Mouse (Mus musculus) lung, embryonic 14.5 days (tissue): ENCODE data around the gene Tmem207. TPM values are rescaled to one million over a fixed set of nuclear protein-coding genes. Genes with fewer than 3 reads are reported as not detected.

ENCODE experiments used
- ATAC-seq: fragments of 200-750 bp; cut with Nextera tagmentation; 2 replicates; pipeline ENCODE4 v1.8.0; 2017; ENCODE audit warnings: mild to moderate bottlenecking, moderate TSS enrichment, moderate library complexity; ENCODE audit not compliant: insufficient read depth
- DNase-seq: peaks from one replicate; pipeline ENCODE4 v3.0.0-alpha.2; 2015
- H3K27ac ChIP-seq: fragments of 300-500 bp; sonication (generic); 2 replicates; pipeline ENCODE4 v1.5.1; 2014; ENCODE audit warnings: low read depth, mild to moderate bottlenecking, moderate library complexity
- H3K27me3 ChIP-seq: fragments of 300-500 bp; sonication (generic); 2 replicates; pipeline ENCODE4 v1.6.1; 2014; ENCODE audit warnings: low read length, control low read depth; ENCODE audit not compliant: insufficient read depth
- H3K36me3 ChIP-seq: fragments of 300-500 bp; sonication (generic); 2 replicates; pipeline ENCODE4 v1.6.1; 2014; ENCODE audit warnings: control low read depth; ENCODE audit not compliant: insufficient read depth
- H3K4me1 ChIP-seq: fragments of 300-500 bp; sonication (generic); 2 replicates; pipeline ENCODE4 v1.6.1; 2014; ENCODE audit warnings: antibody characterized with exemption, control low read depth; ENCODE audit not compliant: insufficient read depth
- H3K4me2 ChIP-seq: fragments of 300-500 bp; sonication (generic); 2 replicates; pipeline ENCODE4 v1.6.1; 2014; ENCODE audit warnings: mild to moderate bottlenecking
- H3K4me3 ChIP-seq: fragments of 300-500 bp; sonication (generic); 2 replicates; pipeline ENCODE4 v1.5.1; 2014; ENCODE audit warnings: low read depth, low read length
- H3K9ac ChIP-seq: fragments of 300-500 bp; sonication (generic); 2 replicates; pipeline ENCODE4 v1.6.1; 2014
- H3K9me3 ChIP-seq: fragments of 300-500 bp; sonication (generic); 2 replicates; pipeline ENCODE4 v1.6.1; 2016; ENCODE audit warnings: low read depth, low read length, control low read depth
- CTCF ChIP-seq: IDR thresholded peaks from 2 replicates; pipeline ENCODE4 v1.5.1; 2016; ENCODE audit warnings: antibody characterized with exemption, low read depth
- WGBS: fragments of 180-500 bp; shearing (Covaris S2); extraction: QIAGEN DNeasy Blood & Tissue Kit; methylation state at CpG from one replicate; pipeline ENCODE4 v1.1.7; 2014; 5-methylcytosine and 5-hydroxymethylcytosine counted together
- polyA plus RNA-seq: library from polyadenylated mRNA; unstranded; fragments of >200 nt; fragmentation: Nextera tagmentation; extraction: Ambion mirVana; gene quantifications from 2 replicates; pipeline ENCODE4 v1.2.1, GENCODE M21; 2014

The Tmem207 gene
- not detected in 2 replicates for polyA plus RNA-seq

DNA sequence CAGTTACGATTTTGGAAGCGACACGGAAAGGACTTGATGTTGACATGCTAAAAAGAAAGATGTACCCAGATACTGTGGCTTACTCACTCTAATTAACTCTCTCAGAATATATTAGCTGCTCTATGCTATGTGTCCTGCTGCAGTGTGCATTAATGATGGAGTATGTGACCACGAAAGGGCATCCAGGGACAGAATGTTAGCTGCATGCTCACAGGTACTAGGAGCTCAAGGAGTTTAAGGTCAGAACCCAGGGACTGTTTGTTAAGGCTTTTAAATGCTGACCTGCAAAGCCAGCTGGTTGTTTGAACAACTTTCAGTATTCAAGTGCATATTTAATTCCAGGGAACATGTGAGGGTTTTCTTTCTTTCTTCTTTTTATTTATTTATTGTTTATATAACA is at the start of gene Tmem207:
TSS of gene Tmem207 (minus strand) at position 101 of the 400 bp plus-strand sequence.
- Histone ChIP-seq H3K4me2 (no peak within 1 kb of the TSS), H3K4me3 (no peak within 1 kb of the TSS), H3K27me3 (no peaks in the 10 kb centered on the region), H3K9ac (no peak within 1 kb of the TSS), H3K9me3 (no peaks in the 10 kb centered on the region), H3K27ac (no peak within 1 kb of the TSS), H3K4me1 (no peaks in the 10 kb centered on the region), H3K36me3 (no peaks in the 10 kb centered on the region)
- no peak for TF ChIP-seq CTCF
- DNase-seq (no peak), ATAC-seq (no peak)
- 74% methylated on average over 4 of the region's 4 CpGs for WGBS

- 89% methylated on average over 5 of the region's 5 CpGs for WGBS
These were observed 47.6 kb upstream of the Tmem207 start for GRCm38 (mm10) chr16:26574173-26574572.

GRCm38 (mm10) chr16:26571836-26572235 is 45.3 kb upstream of the Tmem207 start:
- 72% methylated on average over 2 of the region's 2 CpGs for WGBS
- H3K27me3 ChIP-seq = no peaks in the 10 kb centered on the region
- H3K4me3 ChIP-seq = no peak overlapping the region
- no peaks in the 10 kb centered on the region for H3K9me3 ChIP-seq
- no peak overlapping the region for H3K4me2 ChIP-seq
- no peak overlapping the region for H3K27ac ChIP-seq
- ATAC-seq (no peak), DNase-seq (no peak)
- TF ChIP-seq CTCF = no peak
- H3K9ac ChIP-seq = no peak overlapping the region
- H3K36me3 ChIP-seq = no peaks in the 10 kb centered on the region
- no peaks in the 10 kb centered on the region for H3K4me1 ChIP-seq

More at GRCm38 (mm10) chr16:26574173-26574572, 47.6 kb upstream of the Tmem207 start:
- Histone ChIP-seq H3K27ac (no peak overlapping the region), H3K9me3 (no peaks in the 10 kb centered on the region), H3K4me2 (no peak overlapping the region), H3K4me3 (no peak overlapping the region), H3K36me3 (no peaks in the 10 kb centered on the region), H3K9ac (no peak overlapping the region), H3K27me3 (no peaks in the 10 kb centered on the region), H3K4me1 (no peaks in the 10 kb centered on the region)
- ATAC-seq (no peak), DNase-seq (no peak)
- no peak for TF ChIP-seq CTCF

GRCm38 (mm10) chr16:26569387-26569978 is 42.9 kb upstream of the Tmem207 start:
- Histone ChIP-seq H3K27me3 (no peaks in the 10 kb centered on the region), H3K36me3 (no peaks in the 10 kb centered on the region), H3K4me2 (no peak overlapping the region), H3K27ac (no peak overlapping the region), H3K4me3 (no peak overlapping the region), H3K9ac (no peak overlapping the region), H3K4me1 (no peaks in the 10 kb centered on the region), H3K9me3 (no peaks in the 10 kb centered on the region)
- no peak for TF ChIP-seq CTCF
- DNase-seq = no peak
- no peak for ATAC-seq

- WGBS = 55% methylated on average over 2 of the region's 2 CpGs
- Histone ChIP-seq H3K9me3 (no peaks in the 10 kb centered on the region), H3K27me3 (no peaks in the 10 kb centered on the region), H3K36me3 (no peaks in the 10 kb centered on the region), H3K9ac (no peak overlapping the region), H3K27ac (no peak overlapping the region), H3K4me3 (no peak overlapping the region), H3K4me2 (no peak overlapping the region), H3K4me1 (no peaks in the 10 kb centered on the region)
- ATAC-seq (no peak), DNase-seq (no peak)
- no peak for TF ChIP-seq CTCF
These were observed 36.2 kb upstream of the Tmem207 start for GRCm38 (mm10) chr16:26562771-26563170.

GRCm38 (mm10) chr16:26561743-26562142 is 35.2 kb upstream of the Tmem207 start:
- Histone ChIP-seq H3K9me3 (no peaks in the 10 kb centered on the region), H3K27me3 (no peaks in the 10 kb centered on the region), H3K27ac (no peak overlapping the region), H3K9ac (no peak overlapping the region), H3K4me3 (no peak overlapping the region), H3K4me2 (no peak overlapping the region), H3K36me3 (no peaks in the 10 kb centered on the region), H3K4me1 (no peaks in the 10 kb centered on the region)
- DNase-seq = peak; percentile 19
- TF ChIP-seq CTCF = no peak
- WGBS = 49% methylated on average over 2 of the region's 2 CpGs
- ATAC-seq = 0 out of 2 replicates have a peak, but pooled peaks have one; percentile 56

DNA sequence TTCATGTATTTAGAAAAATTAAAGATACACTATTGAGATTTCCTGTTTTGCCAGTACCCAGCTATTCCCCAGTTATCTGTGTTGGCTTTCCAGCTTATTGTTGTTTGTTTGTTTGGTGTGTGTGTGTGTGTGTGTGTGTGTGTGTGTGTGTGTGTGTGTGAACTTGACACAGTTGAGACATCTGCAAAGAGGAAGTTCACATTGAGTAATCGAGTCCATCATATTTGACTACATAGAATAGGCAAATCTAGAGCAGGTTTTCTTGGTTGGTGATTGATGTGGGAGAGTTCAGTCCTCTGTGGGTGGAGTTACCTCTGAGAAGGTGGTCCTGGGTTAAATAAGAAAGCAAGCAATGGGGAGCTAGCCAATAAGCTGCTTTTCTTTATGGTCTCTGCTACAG is 32.2 kb upstream of the Tmem207 start:
- Histone ChIP-seq H3K36me3 (no peaks in the 10 kb centered on the region), H3K4me3 (no peak overlapping the region), H3K4me2 (no peak overlapping the region), H3K4me1 (no peaks in the 10 kb centered on the region), H3K27me3 (no peaks in the 10 kb centered on the region), H3K27ac (no peak overlapping the region), H3K9ac (no peak overlapping the region), H3K9me3 (no peaks in the 10 kb centered on the region)
- 91% methylated on average over 1 of the region's 1 CpGs for WGBS
- TF ChIP-seq CTCF = no peak
- no peak for DNase-seq
- no peak for ATAC-seq
